Mouse (Mus musculus): ENCODE results near the gene Exog.
A peak's percentile ranks its signal among the peaks of the same experiment; 100 is the strongest.

Exog gene

GRCm38 (mm10) chr9:119504981-119505658, 60.4 kb downstream of the Exog start:
- no peak for DNase-seq (ENCODE audit: low spot score)

- DNase-seq (ENCODE audit: low spot score): peak; percentile 9
These were observed 66.2 kb downstream of the Exog start for GRCm38 (mm10) chr9:119510902-119511301.

DNA sequence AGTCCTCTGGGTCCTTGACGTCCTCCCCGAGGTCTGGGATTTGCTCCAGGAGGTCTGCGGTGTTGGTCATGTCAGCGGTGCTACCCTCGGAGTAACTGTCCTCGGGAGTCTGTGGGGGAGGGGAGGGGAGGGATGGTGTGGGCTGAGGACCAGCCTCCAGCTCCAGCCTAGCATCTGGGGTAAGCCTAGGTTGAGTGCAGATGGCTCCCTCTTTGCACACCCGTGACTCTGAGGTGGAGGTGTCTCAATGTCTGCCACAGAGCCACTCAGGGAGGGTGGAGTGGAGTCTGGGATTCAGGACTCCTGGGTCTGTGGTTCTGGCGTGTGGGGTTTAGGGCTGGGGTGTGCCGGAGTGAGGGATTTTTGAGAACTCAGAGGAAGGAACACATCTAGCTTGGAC, 68.2 kb downstream of the Exog start:
- DNase-seq (ENCODE audit: low spot score): no peak

- no peak for DNase-seq (ENCODE audit: low spot score)
These were observed 69.1 kb downstream of the Exog start for GRCm38 (mm10) chr9:119513816-119514215.

GRCm38 (mm10) chr9:119514986-119515385, 70.2 kb downstream of the Exog start:
- no peak for DNase-seq (ENCODE audit: low spot score)

Data from adipocyte (in vitro differentiated cells).